Mouse (Mus musculus): ENCODE measurements around the gene Etfa. TPM values are rescaled to one million over a fixed set of nuclear protein-coding genes. Genes with fewer than 3 reads are reported as not detected.

The Etfa gene
- polyA plus RNA-seq, 1 experiment from 2014 or later: 116 TPM

GRCm38 (mm10) chr9:55542366-55543325 is 30.6 kb upstream of the Etfa start:
- Histone ChIP-seq H3K4me2 (peak overlapping the region; percentile 56), H3K9me3 (no peaks in the 10 kb centered on the region), H3K27me3 (peaks cover 100% of the 10 kb centered on the region), H3K4me1 (replicated peaks) (peaks cover 54% of the 10 kb centered on the region), H3K9ac (peak overlapping the region; percentile 67), H3K4me3 (peak overlapping the region; percentile 38), H3K36me3 (no peaks in the 10 kb centered on the region), H3K27ac (replicated peaks) (peak overlapping the region; percentile 70)
- WGBS: 1% methylated on average over 59 of the region's 59 CpGs
- ATAC-seq (ENCODE audit: low read depth): no peak

- Histone ChIP-seq H3K4me2 (peak overlapping the region; percentile 56), H3K9ac (peak overlapping the region; percentile 67), H3K27ac (replicated peaks) (peak overlapping the region; percentile 70), H3K4me3 (peak overlapping the region; percentile 38), H3K36me3 (no peaks in the 10 kb centered on the region), H3K9me3 (no peaks in the 10 kb centered on the region), H3K4me1 (replicated peaks) (peaks cover 54% of the 10 kb centered on the region), H3K27me3 (peaks cover 100% of the 10 kb centered on the region)
- under 1% methylated on average over 59 of the region's 59 CpGs for WGBS
- no peak for ATAC-seq (ENCODE audit: low read depth)
These were observed 29.8 kb upstream of the Etfa start for GRCm38 (mm10) chr9:55541681-55542365.

DNA sequence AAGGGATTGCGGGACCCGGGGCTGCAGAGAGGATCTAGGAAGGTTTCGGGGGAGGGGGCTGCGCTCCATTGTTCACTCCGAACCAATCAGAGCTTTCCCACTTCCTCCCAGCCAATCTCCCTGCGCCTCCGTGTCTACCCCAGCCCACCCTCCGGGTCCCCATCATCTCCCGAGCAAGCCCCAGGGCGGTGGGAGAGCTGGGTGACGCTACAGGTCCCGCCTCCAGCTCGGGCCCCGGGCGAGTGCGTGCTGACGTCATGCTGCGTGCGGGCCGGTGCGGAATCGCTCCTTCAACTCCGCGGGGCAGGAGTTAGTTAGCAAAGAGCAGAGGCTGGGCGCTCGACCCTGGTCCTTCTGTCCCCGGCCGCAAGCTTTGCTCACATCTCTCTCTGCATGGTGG is 28.8 kb upstream of the Etfa start:
- H3K9ac ChIP-seq: peak overlapping the region; percentile 67; the same call in 1 of the 2 replicates

DNA sequence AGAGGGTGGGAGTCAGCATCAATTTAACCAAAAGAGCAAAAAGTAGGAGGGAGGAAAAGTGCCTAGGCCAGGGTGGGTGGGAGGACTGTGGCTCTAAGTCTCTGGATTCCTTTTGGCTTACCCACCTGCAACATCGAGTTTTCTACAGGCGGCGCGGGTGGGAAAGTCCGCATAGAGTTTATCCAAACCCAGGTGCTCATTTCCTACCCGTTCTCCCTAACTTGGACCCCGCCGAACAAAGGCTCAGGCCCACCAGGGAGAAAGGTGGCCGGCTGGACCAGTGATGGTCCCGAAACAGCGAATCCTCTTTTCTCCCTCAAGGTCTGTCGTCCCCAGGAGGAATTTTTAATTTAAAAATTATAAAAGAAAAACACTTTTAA is 28.3 kb upstream of the Etfa start:
- peak overlapping the region; percentile 38 for H3K4me3 ChIP-seq
- no peaks in the 10 kb centered on the region for H3K9me3 ChIP-seq
- no peaks in the 10 kb centered on the region for H3K36me3 ChIP-seq
- WGBS: 1% methylated on average over 12 of the region's 12 CpGs
- H3K4me2 ChIP-seq: peak overlapping the region; percentile 56
- peaks cover 42% of the 10 kb centered on the region for H3K4me1 ChIP-seq (replicated peaks)
- ATAC-seq (ENCODE audit: low read depth): no peak
- peaks cover 95% of the 10 kb centered on the region for H3K27me3 ChIP-seq
- H3K9ac ChIP-seq: peak overlapping the region; percentile 67; the same call in 1 of the 2 replicates
- peak overlapping the region; percentile 74 for H3K27ac ChIP-seq (replicated peaks)

More for the DNA sequence above, 28.8 kb upstream of the Etfa start:
- Histone ChIP-seq H3K27me3 (peaks cover 100% of the 10 kb centered on the region), H3K36me3 (no peaks in the 10 kb centered on the region), H3K27ac (replicated peaks) (peak overlapping the region; percentile 70; the same call in 1 of the 2 replicates), H3K9me3 (no peaks in the 10 kb centered on the region), H3K4me3 (peak overlapping the region; percentile 38), H3K4me1 (replicated peaks) (peaks cover 47% of the 10 kb centered on the region), H3K4me2 (peak overlapping the region; percentile 56)
- 0% methylated on average over 28 of the region's 28 CpGs for WGBS
- peak; percentile 84 for ATAC-seq (ENCODE audit: low read depth)

DNA sequence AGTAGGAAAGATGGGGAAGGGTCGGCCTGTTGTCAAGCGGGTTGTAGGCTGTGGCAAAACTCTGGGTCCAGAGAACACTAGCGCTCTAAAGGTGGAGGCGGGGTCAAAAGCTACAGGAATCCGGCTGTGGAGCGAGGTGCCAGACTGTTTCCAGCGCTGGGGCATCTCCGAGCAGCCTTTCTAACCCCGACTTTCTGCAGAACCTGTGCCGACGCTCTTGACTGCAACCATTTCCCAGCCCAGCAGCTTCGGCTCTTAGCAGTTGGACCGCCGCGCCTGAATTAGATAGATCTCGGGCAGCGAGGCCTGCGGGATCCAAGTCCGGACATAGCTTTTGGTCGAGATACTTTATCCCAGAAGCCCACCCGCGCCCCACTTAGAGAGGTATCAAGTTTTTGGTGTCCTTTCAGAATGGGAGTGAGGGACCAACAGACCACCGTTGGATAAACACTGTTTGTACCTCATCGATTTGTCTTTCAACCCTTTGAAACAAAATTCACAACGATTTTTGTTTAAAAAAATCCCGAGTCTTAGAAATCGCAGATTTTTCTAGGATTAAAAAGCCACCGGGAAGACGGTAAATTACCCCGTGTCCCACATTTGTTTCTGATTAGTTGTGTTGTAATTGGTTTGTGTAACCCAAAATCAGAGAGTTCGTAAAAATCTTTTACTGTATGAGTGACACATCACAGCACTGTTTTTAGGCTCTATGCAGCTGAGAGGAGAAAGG is 27.8 kb upstream of the Etfa start:
- peaks cover 38% of the 10 kb centered on the region for H3K4me1 ChIP-seq (replicated peaks)
- 3% methylated on average over 31 of the region's 31 CpGs for WGBS
- no peaks in the 10 kb centered on the region for H3K9me3 ChIP-seq
- no peak for ATAC-seq (ENCODE audit: low read depth)
- peak overlapping the region; percentile 67 for H3K9ac ChIP-seq
- peaks cover 89% of the 10 kb centered on the region for H3K27me3 ChIP-seq
- no peaks in the 10 kb centered on the region for H3K36me3 ChIP-seq
- H3K27ac ChIP-seq (replicated peaks): peak overlapping the region; percentile 74
- peak overlapping the region; percentile 56 for H3K4me2 ChIP-seq
- peak overlapping the region; percentile 38 for H3K4me3 ChIP-seq

- Histone ChIP-seq H3K27me3 (peaks cover 83% of the 10 kb centered on the region), H3K4me1 (replicated peaks) (peaks cover 34% of the 10 kb centered on the region), H3K9ac (no peak overlapping the region), H3K9me3 (no peaks in the 10 kb centered on the region), H3K27ac (replicated peaks) (peak overlapping the region; percentile 23), H3K4me3 (0 out of 2 replicates have a peak overlapping the region, but pooled peaks have one; percentile 8), H3K36me3 (no peaks in the 10 kb centered on the region), H3K4me2 (peak overlapping the region; percentile 56)
- no peak for ATAC-seq (ENCODE audit: low read depth)
- 5% methylated on average over 1 of the region's 1 CpGs for WGBS
These were observed 27.0 kb upstream of the Etfa start for GRCm38 (mm10) chr9:55539006-55539405.

DNA sequence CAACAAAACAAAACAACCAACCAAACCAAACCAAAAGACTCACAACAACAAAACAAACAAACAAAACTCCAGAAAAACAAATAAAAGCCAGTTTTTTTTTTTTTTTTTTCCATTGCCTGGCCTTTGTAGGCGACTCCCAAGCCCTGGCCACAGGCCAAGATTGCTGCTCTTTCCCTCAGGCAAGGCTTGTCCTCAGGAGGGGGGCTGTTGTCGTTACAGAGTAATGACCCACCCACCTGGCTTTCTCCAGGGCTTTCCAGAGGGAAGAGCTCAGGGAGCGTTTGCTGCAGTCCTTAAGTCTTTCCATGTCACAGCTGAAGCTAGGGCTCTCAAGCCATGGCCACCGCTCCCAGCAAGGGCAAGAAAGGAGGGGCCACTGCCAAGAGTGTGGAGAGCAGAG is 26.3 kb upstream of the Etfa start, which contains the start of gene Isl2:
TSS of gene Isl2 (plus strand) at position 296 of the 400 bp plus-strand sequence.
- H3K27me3 ChIP-seq: peaks cover 77% of the 10 kb centered on the region
- 3% methylated on average over 4 of the region's 4 CpGs for WGBS
- peaks cover 29% of the 10 kb centered on the region for H3K4me1 ChIP-seq (replicated peaks)
- no peaks in the 10 kb centered on the region for H3K9me3 ChIP-seq
- H3K9ac ChIP-seq: peak within 1 kb of the TSS; percentile 67; the same call in 1 of the 2 replicates
- H3K27ac ChIP-seq (replicated peaks): peak within 1 kb of the TSS; percentile 74
- H3K4me2 ChIP-seq: peak within 1 kb of the TSS; percentile 56
- H3K4me3 ChIP-seq: peak within 1 kb of the TSS; percentile 38
- no peak for ATAC-seq (ENCODE audit: low read depth)
- no peaks in the 10 kb centered on the region for H3K36me3 ChIP-seq

DNA sequence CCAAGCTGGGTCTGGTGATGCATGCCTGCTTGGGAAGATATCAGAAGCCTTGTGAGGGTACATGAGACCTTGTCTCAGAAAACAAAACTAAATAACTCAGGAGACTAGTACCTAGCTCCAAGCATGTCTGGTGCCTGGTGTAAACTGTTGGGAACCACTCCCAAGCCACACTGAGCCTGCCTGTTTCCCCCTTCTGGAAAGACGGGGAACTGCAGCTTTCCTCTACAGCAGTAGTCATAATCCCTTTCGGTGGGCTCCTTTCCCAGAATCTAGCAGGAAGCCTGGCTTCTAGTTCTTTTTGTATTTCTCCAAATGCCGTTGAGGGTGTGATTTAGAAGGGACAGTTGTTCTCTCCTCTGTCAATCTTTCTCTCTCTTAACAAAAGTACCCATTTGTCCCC is 23.9 kb upstream of the Etfa start:
- WGBS: 21% methylated on average over 3 of the region's 3 CpGs
- no peaks in the 10 kb centered on the region for H3K36me3 ChIP-seq
- H3K4me1 ChIP-seq (replicated peaks): peaks cover 12% of the 10 kb centered on the region
- H3K4me3 ChIP-seq: no peak overlapping the region
- no peak overlapping the region for H3K4me2 ChIP-seq
- ATAC-seq (ENCODE audit: low read depth): no peak
- no peak overlapping the region for H3K27ac ChIP-seq (replicated peaks)
- no peak overlapping the region for H3K9ac ChIP-seq
- no peaks in the 10 kb centered on the region for H3K9me3 ChIP-seq
- H3K27me3 ChIP-seq: peaks cover 61% of the 10 kb centered on the region

DNA sequence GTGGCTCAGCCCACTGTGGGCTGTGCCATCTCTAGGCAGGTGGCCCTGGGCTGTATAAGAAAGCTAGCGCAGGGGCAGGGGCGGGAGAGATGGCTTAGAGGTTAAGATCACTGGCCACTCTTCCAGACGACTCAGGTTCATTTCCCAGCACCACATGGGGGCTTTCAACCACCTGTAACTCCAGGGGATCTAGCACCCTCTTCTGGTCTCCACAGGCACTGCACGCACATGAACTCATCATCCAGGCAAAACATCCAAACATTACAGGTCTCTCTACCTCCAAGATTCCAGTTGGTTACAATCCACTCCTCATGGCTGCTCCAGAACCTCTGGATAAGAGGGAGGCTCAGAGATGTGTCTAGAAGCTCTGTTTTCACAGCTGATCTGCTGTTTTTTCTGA is 13.7 kb upstream of the Etfa start:
- H3K4me1 ChIP-seq (replicated peaks): no peaks in the 10 kb centered on the region
- no peak overlapping the region for H3K27ac ChIP-seq (replicated peaks)
- ATAC-seq (ENCODE audit: low read depth): no peak
- no peak overlapping the region for H3K4me2 ChIP-seq
- H3K9ac ChIP-seq: no peak overlapping the region
- no peaks in the 10 kb centered on the region for H3K36me3 ChIP-seq
- 43% methylated on average over 4 of the region's 4 CpGs for WGBS
- H3K9me3 ChIP-seq: no peaks in the 10 kb centered on the region
- H3K4me3 ChIP-seq: no peak overlapping the region
- peaks cover 12% of the 10 kb centered on the region; the same call in 1 of the 2 replicates for H3K27me3 ChIP-seq

- WGBS: under 1% methylated on average over 32 of the region's 32 CpGs
- peak overlapping the region; percentile 76 for H3K4me2 ChIP-seq
- ATAC-seq (ENCODE audit: low read depth): peak; percentile 84
- H3K36me3 ChIP-seq: no peaks in the 10 kb centered on the region
- H3K4me1 ChIP-seq (replicated peaks): peaks cover 10% of the 10 kb centered on the region
- H3K27ac ChIP-seq (replicated peaks): peak overlapping the region; percentile 84
- peak overlapping the region; percentile 56 for H3K4me3 ChIP-seq
- peak overlapping the region; percentile 78 for H3K9ac ChIP-seq
- H3K27me3 ChIP-seq: peaks cover 37% of the 10 kb centered on the region
- H3K9me3 ChIP-seq: no peaks in the 10 kb centered on the region
These were observed 486 bp downstream of the Etfa start for GRCm38 (mm10) chr9:55511521-55511993.

- Histone ChIP-seq H3K36me3 (no peaks in the 10 kb centered on the region), H3K4me3 (peak overlapping the region; percentile 56), H3K9me3 (no peaks in the 10 kb centered on the region), H3K4me2 (peak overlapping the region; percentile 76), H3K4me1 (replicated peaks) (peaks cover 12% of the 10 kb centered on the region), H3K9ac (peak overlapping the region; percentile 78; the same call in 1 of the 2 replicates), H3K27ac (replicated peaks) (no peak overlapping the region), H3K27me3 (peaks cover 32% of the 10 kb centered on the region)
- no peak for ATAC-seq (ENCODE audit: low read depth)
- 77% methylated on average over 10 of the region's 10 CpGs for WGBS
These were observed 1.3 kb downstream of the Etfa start for GRCm38 (mm10) chr9:55510651-55511235.

All from neural tube, embryonic 13.5 days (tissue).